Mouse (Mus musculus) liver, embryonic 14 days (tissue): ENCODE data around the gene Asrgl1. TPM values are rescaled to one million over a fixed set of nuclear protein-coding genes. Genes with fewer than 3 reads are reported as not detected.

ENCODE experiments used
- polyA plus RNA-seq: library from polyadenylated mRNA; depleted of rRNA; stranded (reverse); fragments of >200 nt; gene quantifications from 2 replicates; pipeline ENCODE4 v1.2.3, GENCODE M21; 2012; rRNA removed

The Asrgl1 gene
- 3.2 and 4.3 TPM in 2 replicates for polyA plus RNA-seq

GRCm38 (mm10) chr19:9135512-9136331 lies at the start of gene Asrgl1:
Gene Asrgl1 (minus strand): TSS chr19:9135636.

GRCm38 (mm10) chr19:9087821-9088220 lies 47.6 kb downstream of the Asrgl1 start, which contains the start of gene Scgb1a1:
Gene Scgb1a1 (minus strand): TSS chr19:9087958.

Other genes with a start within 250 kb of the Asrgl1 start
- 56.4 and 61.7 TPM in 2 replicates for gene 1810009A15Rik, start 246.8 kb downstream of the Asrgl1 start, polyA plus RNA-seq
- 0.08 TPM in 1 of 2 replicates, not detected in the other for gene Gm49416, start 246.7 kb downstream of the Asrgl1 start, polyA plus RNA-seq
- gene Ints5, start 242.6 kb downstream of the Asrgl1 start, polyA plus RNA-seq = 10.3 and 12.8 TPM in 2 replicates
- gene Ganab, start 237.6 kb downstream of the Asrgl1 start, polyA plus RNA-seq = 44.2 and 53.9 TPM in 2 replicates
- gene B3gat3, start 215.3 kb downstream of the Asrgl1 start, polyA plus RNA-seq = 22.5 and 27.4 TPM in 2 replicates
- 1.9 and 2.8 TPM in 2 replicates for gene Rom1, start 206.3 kb downstream of the Asrgl1 start, polyA plus RNA-seq
- 9.7 and 11.0 TPM in 2 replicates for gene Eml3, start 206.1 kb downstream of the Asrgl1 start, polyA plus RNA-seq
- 20.0 and 28.3 TPM in 2 replicates for gene Mta2, start 193.8 kb downstream of the Asrgl1 start, polyA plus RNA-seq
- 9.8 and 10.6 TPM in 2 replicates for gene Tut1, start 181.8 kb downstream of the Asrgl1 start, polyA plus RNA-seq
- gene Eef1g, start 168.6 kb downstream of the Asrgl1 start, polyA plus RNA-seq = 194 and 208 TPM in 2 replicates
- gene Ahnak, start 146.4 kb downstream of the Asrgl1 start, polyA plus RNA-seq = 0.90 and 1.2 TPM in 2 replicates
- not detected in 2 replicates for gene Scgb1a1, start 47.7 kb downstream of the Asrgl1 start, polyA plus RNA-seq